Mouse (Mus musculus) CD8-positive naive resting alpha-beta T cell, adult 57 days (primary cell): Measurements from ENCODE around the gene Naa15. TPM values are rescaled to one million over a fixed set of nuclear protein-coding genes. Genes with fewer than 3 reads are reported as not detected.

ENCODE experiments used
- total RNA-seq: library from RNA; stranded (reverse); gene quantifications from one replicate; pipeline ENCODE4 v1.2.4, GENCODE M21; 2023

The Naa15 gene
- total RNA-seq: 116 TPM

DNA sequence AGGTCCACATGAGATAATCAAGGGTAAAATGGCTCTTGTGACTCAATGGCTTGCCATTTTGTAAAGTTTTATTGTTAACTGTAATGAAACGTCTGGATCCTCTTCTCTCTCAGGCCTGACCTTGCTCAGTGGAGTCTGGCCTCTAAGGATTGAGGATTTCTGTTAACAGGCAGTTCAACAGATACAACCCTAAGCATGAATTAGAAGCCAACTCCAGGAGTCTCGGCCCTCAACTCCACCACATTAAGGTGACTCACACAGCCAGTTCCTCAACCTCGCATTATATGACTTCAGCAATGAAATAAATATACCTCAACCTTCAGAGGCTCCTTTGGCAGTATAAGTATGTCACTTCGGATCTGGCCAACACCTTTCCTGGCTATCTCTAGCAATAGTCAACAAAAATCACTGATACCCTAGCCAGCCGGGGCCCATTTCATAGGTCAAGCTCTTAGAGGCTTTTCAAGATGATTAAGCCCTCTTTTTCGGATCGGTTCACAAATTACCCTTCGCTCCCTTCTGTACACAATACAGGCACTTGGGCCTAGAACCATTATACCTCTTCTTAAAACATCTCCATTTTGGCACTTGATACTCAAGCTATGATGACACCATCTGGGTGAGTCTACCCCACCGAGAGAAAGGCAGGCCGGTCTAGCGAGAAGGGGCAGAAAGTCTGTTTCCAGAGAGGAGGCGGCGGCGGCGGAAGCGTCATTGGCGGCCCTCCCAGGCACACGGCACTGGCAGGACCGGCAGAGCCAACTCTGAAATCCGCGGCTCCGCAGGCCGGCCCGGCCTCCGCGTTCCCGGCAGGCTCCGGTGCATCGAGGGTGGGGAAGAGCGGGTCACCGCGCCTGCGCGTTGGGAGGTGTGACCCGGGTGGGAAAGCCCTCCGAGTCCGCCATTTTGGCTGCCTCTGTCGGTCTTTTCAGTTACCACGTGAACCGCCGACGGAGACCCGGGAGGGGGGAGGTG, at the start of gene Naa15:
Gene Naa15 (plus strand): TSS at position 51 of the 975 bp plus-strand sequence.

DNA sequence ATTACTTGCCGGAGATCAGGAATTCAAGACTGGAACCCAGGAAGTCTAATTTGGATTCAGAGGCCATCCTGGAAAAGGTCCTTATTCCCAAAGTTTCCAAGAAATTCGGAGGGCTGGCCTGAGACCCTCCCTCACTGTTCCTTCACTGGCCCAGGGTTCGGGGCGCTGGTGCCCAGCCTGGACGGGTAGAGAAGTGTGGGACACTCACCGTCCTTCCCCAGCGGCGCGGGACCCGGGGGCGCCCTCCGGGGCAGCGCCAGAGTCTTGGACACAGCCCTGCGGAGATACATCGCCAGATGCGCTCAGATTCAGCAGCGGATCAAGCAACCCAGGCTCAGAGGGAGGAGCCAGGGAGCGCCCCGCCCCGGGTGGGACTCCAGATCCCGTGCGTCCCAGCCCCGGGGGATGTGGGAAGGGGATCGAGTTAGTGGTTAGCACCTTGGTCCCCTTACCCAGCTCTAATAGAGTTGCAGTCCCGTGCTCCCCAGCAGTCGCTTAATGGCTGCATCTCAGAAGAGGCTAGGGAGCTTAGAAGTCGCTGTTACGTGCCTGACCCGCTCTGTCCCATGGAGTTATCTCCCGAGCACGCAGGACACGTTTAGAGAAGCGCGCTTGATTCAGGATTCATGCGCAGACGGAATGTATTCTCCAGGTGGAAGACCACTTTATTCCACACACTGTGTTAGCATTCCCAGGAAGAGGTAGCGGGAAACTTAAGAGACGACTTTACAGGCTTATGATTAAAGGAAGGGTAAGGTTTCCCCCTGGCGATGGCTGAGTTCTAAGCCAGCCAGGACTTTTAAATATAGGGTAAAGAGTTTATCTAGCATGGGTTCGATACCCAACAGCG, 18.5 kb upstream of the Naa15 start, which contains the start of gene Mgarp:
Gene Mgarp (minus strand): TSS at position 520 of the 850 bp plus-strand sequence.

DNA sequence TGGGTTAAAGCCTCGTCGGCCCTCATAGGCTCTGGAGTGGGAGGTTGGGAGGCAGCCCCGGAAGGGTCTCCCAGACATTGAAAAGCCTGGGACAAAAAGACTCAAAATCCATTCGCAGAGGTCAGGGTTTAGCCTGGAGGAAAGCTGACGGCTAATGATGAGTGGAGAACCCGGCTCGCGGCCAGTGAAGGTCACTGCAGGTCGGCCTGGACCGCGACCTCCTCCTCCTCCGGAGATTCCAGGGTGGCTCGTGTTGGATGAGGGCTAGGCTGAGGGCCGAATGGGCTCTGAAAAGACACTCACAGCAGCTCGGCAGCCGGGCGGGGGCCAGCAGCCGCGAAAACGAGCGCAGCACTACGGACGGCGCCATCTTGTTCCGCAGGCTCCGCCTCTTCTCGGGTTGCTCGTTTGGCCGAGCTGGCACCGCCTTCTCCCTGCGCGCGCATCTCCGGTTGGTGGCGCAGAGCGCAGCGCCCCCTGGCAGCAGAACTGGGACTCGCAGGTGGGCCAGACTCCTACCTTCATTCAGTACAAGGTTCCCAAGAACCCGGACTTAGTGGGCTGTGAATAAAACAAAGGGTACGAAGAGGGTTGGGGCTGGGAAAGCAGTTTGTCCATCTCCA, 6.3 kb upstream of the Naa15 start, which contains the start of gene Ndufc1:
Gene Ndufc1 (minus strand): TSS at position 428 of the 623 bp plus-strand sequence.

DNA sequence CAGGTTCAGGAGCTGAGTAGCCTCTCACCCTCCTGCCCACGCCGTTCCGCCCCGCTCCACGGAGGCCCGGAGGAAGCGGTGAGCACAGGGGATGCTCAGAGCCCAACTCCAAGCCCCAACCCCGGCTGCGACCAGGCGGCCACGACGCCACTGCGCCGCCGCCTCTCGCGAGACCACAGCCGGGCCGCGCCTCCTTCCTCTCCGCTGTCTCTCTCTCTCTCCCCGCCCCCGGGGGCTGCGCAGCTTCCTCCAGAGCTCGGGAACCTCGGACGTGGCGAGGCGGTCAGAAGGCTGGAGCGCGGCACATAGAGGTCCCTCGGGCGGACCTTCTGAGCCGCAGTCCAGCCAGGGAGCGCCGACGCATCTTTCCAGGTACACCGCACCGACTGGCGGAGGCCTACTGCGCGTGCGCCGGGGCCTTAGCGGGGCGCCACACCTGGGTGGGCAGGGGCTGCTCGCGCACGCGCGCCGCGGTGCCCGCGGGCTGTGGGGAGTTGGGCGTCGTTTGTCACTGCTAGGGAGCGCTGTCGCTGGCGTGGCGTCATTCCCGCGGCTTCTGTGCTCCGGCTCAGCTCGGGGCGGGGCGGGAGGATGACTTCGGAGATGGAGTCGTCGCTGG, 68.9 kb downstream of the Naa15 start, which contains the start of gene Rab33b:
Gene Rab33b (plus strand): TSS at position 180 of the 619 bp plus-strand sequence.

Other genes starting within 250 kb of the Naa15 start
- 9.5 TPM for gene Noct, start 190.7 kb upstream of the Naa15 start, total RNA-seq
- 128 TPM for gene Elf2, start 74.5 kb upstream of the Naa15 start, total RNA-seq
- gene Mgarp, start 18.4 kb upstream of the Naa15 start, total RNA-seq: not detected
- gene Ndufc1, start 6.2 kb upstream of the Naa15 start, total RNA-seq: 48.3 TPM
- gene Rab33b, start 68.8 kb downstream of the Naa15 start, total RNA-seq: 33.0 TPM
- 71.9 TPM for gene Setd7, start 145.7 kb downstream of the Naa15 start, total RNA-seq
- gene Mgst2, start 245.2 kb downstream of the Naa15 start, total RNA-seq: 63.3 TPM